Mouse (Mus musculus): ENCODE results near the gene Hdhd3.

Hdhd3 gene

GRCm38 (mm10) chr4:62508839-62509238 lies 5.6 kb upstream of the Hdhd3 start:
- 82% methylated on average over 5 of the region's 5 CpGs for WGBS

GRCm38 (mm10) chr4:62506798-62507197 lies 3.5 kb upstream of the Hdhd3 start:
- 72% methylated on average over 2 of the region's 2 CpGs for WGBS

- 84% methylated on average over 3 of the region's 3 CpGs for WGBS
Observed at GRCm38 (mm10) chr4:62505991-62506390, 2.7 kb upstream of the Hdhd3 start.

GRCm38 (mm10) chr4:62502969-62503368 lies 298 bp downstream of the Hdhd3 start:
- 73% methylated on average over 7 of the region's 7 CpGs for WGBS

- 3% methylated on average over 38 of the region's 38 CpGs for WGBS
Observed at GRCm38 (mm10) chr4:62501964-62502732, 1.1 kb downstream of the Hdhd3 start.

- WGBS, result 1% methylated on average over 7 of the region's 7 CpGs
Observed at GRCm38 (mm10) chr4:62501534-62501933, 1.7 kb downstream of the Hdhd3 start.

GRCm38 (mm10) chr4:62500799-62501198 lies 2.5 kb downstream of the Hdhd3 start:
- 94% methylated on average over 4 of the region's 4 CpGs for WGBS

GRCm38 (mm10) chr4:62496815-62497214 lies 6.5 kb downstream of the Hdhd3 start:
- WGBS, result 23% methylated on average over 8 of the region's 8 CpGs

- 70% methylated on average over 8 of the region's 8 CpGs for WGBS
Observed at GRCm38 (mm10) chr4:62495946-62496345, 7.3 kb downstream of the Hdhd3 start.

- WGBS, result 69% methylated on average over 9 of the region's 9 CpGs
Observed at GRCm38 (mm10) chr4:62494230-62494629, 9.0 kb downstream of the Hdhd3 start.

- 74% methylated on average over 2 of the region's 2 CpGs for WGBS
Observed at GRCm38 (mm10) chr4:62492682-62493081, 10.6 kb downstream of the Hdhd3 start.

- WGBS, result 83% methylated on average over 2 of the region's 2 CpGs
Observed at GRCm38 (mm10) chr4:62487914-62488313, 15.4 kb downstream of the Hdhd3 start.

- WGBS, result 97% methylated on average over 5 of the region's 5 CpGs
Observed at GRCm38 (mm10) chr4:62487172-62487571, 16.1 kb downstream of the Hdhd3 start.

- 91% methylated on average over 15 of the region's 15 CpGs for WGBS
Observed at GRCm38 (mm10) chr4:62486162-62486696, 17.0 kb downstream of the Hdhd3 start.

GRCm38 (mm10) chr4:62485450-62486161 lies 17.7 kb downstream of the Hdhd3 start:
- WGBS, result 91% methylated on average over 8 of the region's 8 CpGs

GRCm38 (mm10) chr4:62484928-62485327 lies 18.3 kb downstream of the Hdhd3 start:
- WGBS, result 83% methylated on average over 3 of the region's 3 CpGs

- 58% methylated on average over 10 of the region's 10 CpGs for WGBS
Observed at GRCm38 (mm10) chr4:62480709-62481605, 22.3 kb downstream of the Hdhd3 start.

- 4% methylated on average over 71 of the region's 71 CpGs for WGBS
Observed at GRCm38 (mm10) chr4:62479937-62480708, 23.1 kb downstream of the Hdhd3 start, which contains the start of gene Bspry. Bspry (plus strand) TSS chr4:62480053.

GRCm38 (mm10) chr4:62479593-62479936 lies 23.7 kb downstream of the Hdhd3 start:
- WGBS, result 10% methylated on average over 11 of the region's 11 CpGs

- 88% methylated on average over 6 of the region's 6 CpGs for WGBS
Observed at GRCm38 (mm10) chr4:62477542-62478244, 25.6 kb downstream of the Hdhd3 start.

All from cerebral cortex, adult 2 months (tissue).